Mouse (Mus musculus) forebrain, embryonic 16.5 days (tissue): ENCODE results near the gene Riok1. TPM values are rescaled to one million over a fixed set of nuclear protein-coding genes. Genes with fewer than 3 reads are reported as not detected.
A peak's percentile ranks its signal among the peaks of the same experiment; 100 is the strongest.

Experiments used
- ATAC-seq: fragments of 200-750 bp; cut with Nextera tagmentation; 2 replicates; pipeline ENCODE4 v1.8.0; 2017; ENCODE audit warnings: mild to moderate bottlenecking, moderate library complexity
- H3K27ac ChIP-seq: fragments of 300-500 bp; sonication (generic); 2 replicates; pipeline ENCODE4 v1.5.1; 2014; ENCODE audit warnings: low read length, control low read depth
- H3K27me3 ChIP-seq: fragments of 300-500 bp; sonication (generic); replicated peaks from 2 replicates; pipeline ENCODE4 v1.6.1; 2014; ENCODE audit warnings: low read length; ENCODE audit not compliant: control insufficient read depth, insufficient read depth
- H3K36me3 ChIP-seq: fragments of 300-500 bp; sonication (generic); 2 replicates; pipeline ENCODE4 v1.6.1; 2014; ENCODE audit not compliant: control insufficient read depth, insufficient read depth
- H3K4me1 ChIP-seq: fragments of 300-500 bp; sonication (generic); replicated peaks from 2 replicates; pipeline ENCODE4 v1.6.1; 2014; ENCODE audit warnings: low read length; ENCODE audit not compliant: control insufficient read depth, insufficient read depth
- H3K4me2 ChIP-seq: fragments of 300-500 bp; sonication (generic); 2 replicates; pipeline ENCODE4 v1.6.1; 2014; ENCODE audit warnings: mild to moderate bottlenecking, low read length, control low read depth
- H3K4me3 ChIP-seq: fragments of 300-500 bp; sonication (generic); replicated peaks from 2 replicates; pipeline ENCODE4 v1.5.1; 2014; ENCODE audit warnings: mild to moderate bottlenecking, low read length, control low read depth
- H3K9ac ChIP-seq: fragments of 300-500 bp; sonication (generic); replicated peaks from 2 replicates; pipeline ENCODE4 v1.6.1; 2014; ENCODE audit warnings: low read depth, low read length, control low read depth
- H3K9me3 ChIP-seq: fragments of 300-500 bp; sonication (generic); 2 replicates; pipeline ENCODE4 v1.6.1; 2016; ENCODE audit warnings: low read length; ENCODE audit not compliant: control insufficient read depth
- WGBS: fragments of 180-500 bp; shearing (Covaris S2); extraction: QIAGEN DNeasy Blood & Tissue Kit; methylation state at CpG from one replicate; pipeline ENCODE4 v1.1.7; 2014; 5-methylcytosine and 5-hydroxymethylcytosine counted together
- polyA plus RNA-seq: library from polyadenylated mRNA; unstranded; fragments of >200 nt; fragmentation: Nextera tagmentation; extraction: Ambion mirVana; gene quantifications from 2 replicates; pipeline ENCODE4 v1.2.1, GENCODE M21; 2015

Gene Riok1
- polyA plus RNA-seq, 1 experiment from 2014 or later, result 60.5 TPM

DNA sequence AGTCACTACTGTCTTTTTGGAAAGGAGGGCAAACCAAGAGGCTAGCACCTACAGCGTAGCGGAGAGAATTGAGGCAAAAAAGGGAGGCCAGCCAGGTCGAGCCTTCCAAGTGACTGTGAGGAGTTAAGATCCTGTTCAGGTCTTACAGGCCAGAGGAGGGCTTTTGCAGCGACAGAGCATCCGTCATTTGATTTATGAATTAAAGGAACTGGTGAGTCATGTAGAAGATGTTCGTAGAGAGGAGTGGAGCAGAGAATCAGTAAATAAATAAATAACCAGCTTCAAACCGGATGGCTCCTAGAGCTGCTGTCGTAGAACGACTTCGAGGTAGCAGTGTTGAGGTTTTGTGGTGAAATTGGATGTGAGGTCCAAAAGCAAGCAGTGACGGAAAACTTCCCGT is 1.0 kb downstream of the Riok1 start:
- peak overlapping the region; percentile 89 for H3K4me2 ChIP-seq
- H3K9me3 ChIP-seq, result no peaks in the 10 kb centered on the region
- H3K27ac ChIP-seq, result no peak overlapping the region
- H3K9ac ChIP-seq, result peak overlapping the region; percentile 90
- peak overlapping the region; percentile 82 for H3K4me3 ChIP-seq
- peaks cover 16% of the 10 kb centered on the region for H3K36me3 ChIP-seq
- ATAC-seq, result no peak
- no peaks in the 10 kb centered on the region for H3K27me3 ChIP-seq
- H3K4me1 ChIP-seq, result peaks cover 20% of the 10 kb centered on the region
- 58% methylated on average over 12 of the region's 12 CpGs for WGBS

DNA sequence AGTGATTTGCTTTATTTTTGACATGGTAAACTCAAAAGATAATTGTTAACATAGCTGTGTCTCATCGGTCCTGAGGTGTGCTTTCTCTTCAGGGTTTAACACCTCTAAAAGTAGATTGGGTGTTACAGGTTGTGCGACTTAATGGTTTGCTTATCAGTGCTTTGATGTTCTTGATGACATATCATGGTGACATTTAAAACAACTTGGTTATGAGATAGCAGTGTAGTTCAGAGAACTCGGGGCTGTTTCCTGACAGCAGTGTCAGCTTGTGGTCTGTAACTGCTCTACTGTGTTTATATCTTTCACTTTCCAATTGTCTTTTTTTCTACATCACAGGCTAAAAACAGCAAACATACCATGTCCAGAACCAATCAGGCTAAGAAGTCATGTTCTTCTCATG is 13.1 kb downstream of the Riok1 start:
- no peak overlapping the region for H3K9ac ChIP-seq
- no peak for ATAC-seq
- peaks cover 43% of the 10 kb centered on the region for H3K36me3 ChIP-seq
- no peak overlapping the region for H3K27ac ChIP-seq
- H3K4me1 ChIP-seq, result no peaks in the 10 kb centered on the region
- H3K4me3 ChIP-seq, result no peak overlapping the region
- no peaks in the 10 kb centered on the region for H3K9me3 ChIP-seq
- 90% methylated on average over 3 of the region's 3 CpGs for WGBS
- no peak overlapping the region for H3K4me2 ChIP-seq
- no peaks in the 10 kb centered on the region for H3K27me3 ChIP-seq

GRCm38 (mm10) chr13:38062678-38063077 is 25.9 kb downstream of the Riok1 start:
- Histone ChIP-seq H3K4me2 (no peak overlapping the region), H3K36me3 (peaks cover 21% of the 10 kb centered on the region), H3K4me3 (no peak overlapping the region), H3K27ac (no peak overlapping the region), H3K4me1 (no peaks in the 10 kb centered on the region), H3K9me3 (no peaks in the 10 kb centered on the region), H3K27me3 (no peaks in the 10 kb centered on the region), H3K9ac (no peak overlapping the region)
- ATAC-seq, result no peak
- WGBS, result 90% methylated on average over 11 of the region's 11 CpGs

- WGBS, result 72% methylated on average over 11 of the region's 11 CpGs
Measured at GRCm38 (mm10) chr13:38064854-38065663, 28.3 kb downstream of the Riok1 start.

DNA sequence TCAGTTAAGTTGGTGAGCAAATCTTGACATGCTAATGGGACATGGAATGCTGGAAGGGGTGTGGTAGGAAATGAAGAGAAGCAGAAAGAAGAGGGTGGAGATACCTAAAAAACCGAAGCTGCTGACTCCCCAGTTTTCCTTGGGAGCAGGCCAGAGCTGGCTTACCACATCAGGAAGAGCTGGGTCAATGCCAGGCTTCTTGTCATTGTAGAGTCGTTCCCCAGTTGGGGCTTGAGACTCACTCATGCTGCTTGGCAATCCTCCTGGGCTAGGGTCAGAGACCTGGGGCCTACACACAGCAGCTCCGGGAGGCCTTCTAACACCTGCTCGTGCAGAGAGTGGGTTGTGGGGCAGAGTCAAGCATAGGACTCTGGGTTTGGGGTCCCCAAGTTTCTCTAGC is 34.1 kb downstream of the Riok1 start:
- Histone ChIP-seq H3K9ac (no peak overlapping the region), H3K4me2 (no peak overlapping the region), H3K27ac (no peak overlapping the region), H3K36me3 (no peaks in the 10 kb centered on the region), H3K4me3 (no peak overlapping the region), H3K9me3 (no peaks in the 10 kb centered on the region), H3K27me3 (no peaks in the 10 kb centered on the region), H3K4me1 (no peaks in the 10 kb centered on the region)
- WGBS, result 66% methylated on average over 4 of the region's 4 CpGs
- ATAC-seq, result no peak

More at GRCm38 (mm10) chr13:38064854-38065663, 28.3 kb downstream of the Riok1 start:
- no peak overlapping the region for H3K4me2 ChIP-seq
- H3K27ac ChIP-seq, result no peak overlapping the region
- peak; percentile 55; the same call in 1 of the 2 replicates for ATAC-seq
- H3K9me3 ChIP-seq, result no peaks in the 10 kb centered on the region
- H3K4me3 ChIP-seq, result no peak overlapping the region
- no peaks in the 10 kb centered on the region for H3K27me3 ChIP-seq
- H3K36me3 ChIP-seq, result peaks cover 8% of the 10 kb centered on the region; the same call in 1 of the 2 replicates
- no peaks in the 10 kb centered on the region for H3K4me1 ChIP-seq
- no peak overlapping the region for H3K9ac ChIP-seq

DNA sequence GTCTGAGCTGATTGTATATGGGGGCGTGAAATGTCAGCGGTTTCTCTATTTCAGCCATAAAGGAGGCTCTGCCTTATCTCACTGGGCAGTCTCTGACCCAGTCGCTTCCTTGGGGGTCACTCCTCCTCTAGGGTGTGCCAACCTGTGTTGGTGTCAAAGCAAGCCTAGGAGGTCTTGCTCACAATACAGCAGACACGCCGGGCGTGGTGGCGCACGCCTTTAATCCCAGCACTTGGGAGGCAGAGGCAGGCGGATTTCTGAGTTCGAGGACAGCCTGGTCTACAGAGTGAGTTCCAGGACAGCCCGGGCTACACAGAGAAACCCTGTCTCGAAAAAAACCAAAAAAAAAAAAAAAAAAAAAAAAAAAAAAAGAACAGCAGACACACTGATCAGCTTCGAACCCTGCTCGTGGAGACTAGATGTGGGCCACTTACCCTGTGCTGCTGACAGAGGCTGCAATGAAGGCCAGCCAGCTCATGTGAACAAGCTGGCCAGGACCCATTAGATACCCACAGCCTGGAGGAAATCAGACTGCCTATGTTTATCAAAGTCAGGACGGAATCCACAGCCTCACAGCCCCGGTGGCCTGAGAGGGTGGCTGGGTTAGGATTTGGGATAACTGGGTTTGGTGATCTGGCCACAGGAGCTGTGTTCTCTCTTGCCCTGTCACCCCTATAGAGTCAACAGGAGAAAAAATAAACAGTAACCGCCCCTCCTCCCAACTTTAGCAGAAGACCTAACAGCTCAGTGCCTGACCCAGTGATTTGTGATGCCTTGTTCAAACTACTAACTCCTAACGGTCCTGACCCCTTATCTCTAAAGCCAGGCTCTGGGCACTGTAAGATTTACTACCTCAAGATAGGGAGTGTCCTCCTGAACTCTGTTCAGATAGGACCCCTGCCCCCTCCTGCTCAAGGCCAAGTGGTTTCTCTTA is 36.8 kb downstream of the Riok1 start:
- Histone ChIP-seq H3K4me2 (no peak overlapping the region), H3K9me3 (no peaks in the 10 kb centered on the region), H3K4me3 (no peak overlapping the region), H3K27me3 (no peaks in the 10 kb centered on the region), H3K4me1 (peaks cover 2% of the 10 kb centered on the region; the same call in 1 of the 2 replicates), H3K9ac (no peak overlapping the region), H3K36me3 (no peaks in the 10 kb centered on the region), H3K27ac (no peak overlapping the region)
- ATAC-seq, result no peak
- 94% methylated on average over 18 of the region's 18 CpGs for WGBS

DNA sequence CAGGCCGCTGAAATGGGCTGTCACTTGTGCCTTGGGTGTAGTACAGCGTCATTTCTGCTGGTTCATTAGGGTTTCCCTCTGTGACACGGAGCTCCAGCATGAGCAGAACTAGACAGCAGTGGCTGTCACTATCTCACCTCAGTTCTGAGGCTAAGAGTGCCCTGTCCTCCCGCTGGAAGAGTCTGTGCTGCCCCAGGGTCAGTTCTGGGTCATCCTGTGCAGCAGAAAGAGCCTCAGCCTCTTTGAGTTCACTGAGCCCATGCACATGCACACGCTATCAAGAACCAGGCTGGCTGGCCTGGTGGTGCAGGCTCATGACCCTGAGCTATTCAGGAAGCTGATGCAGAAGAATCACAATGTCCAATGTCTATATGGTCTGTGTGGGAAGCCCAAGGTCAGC is 37.6 kb downstream of the Riok1 start:
- Histone ChIP-seq H3K27ac (no peak overlapping the region), H3K4me1 (peaks cover 2% of the 10 kb centered on the region; the same call in 1 of the 2 replicates), H3K9ac (no peak overlapping the region), H3K36me3 (no peaks in the 10 kb centered on the region), H3K4me2 (no peak overlapping the region), H3K9me3 (no peaks in the 10 kb centered on the region), H3K4me3 (no peak overlapping the region), H3K27me3 (no peaks in the 10 kb centered on the region)
- 76% methylated on average over 5 of the region's 5 CpGs for WGBS
- no peak for ATAC-seq

DNA sequence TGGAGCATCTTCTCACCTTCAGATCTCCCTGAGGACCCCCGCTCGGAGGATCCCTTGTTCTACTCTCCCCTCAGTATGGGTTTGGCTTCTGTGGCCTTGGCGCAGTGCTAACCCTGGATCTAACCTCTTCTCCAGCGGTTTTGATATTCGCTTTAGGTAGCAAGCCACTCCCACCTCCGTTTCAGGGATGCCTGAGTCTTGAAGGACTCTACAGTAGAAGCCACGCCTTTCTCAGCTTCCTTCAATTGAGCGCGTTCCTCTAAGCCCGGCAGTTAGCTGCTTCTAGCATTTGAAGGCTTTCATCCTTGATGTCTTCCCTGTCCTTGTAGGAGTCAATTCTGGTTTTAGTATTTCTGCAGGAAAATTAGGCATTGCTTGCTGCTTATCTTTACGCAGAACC is 40.3 kb downstream of the Riok1 start:
- no peak overlapping the region for H3K9ac ChIP-seq
- WGBS, result 25% methylated on average over 11 of the region's 11 CpGs
- peaks cover 2% of the 10 kb centered on the region; the same call in 1 of the 2 replicates for H3K4me1 ChIP-seq
- H3K27ac ChIP-seq, result no peak overlapping the region
- H3K4me2 ChIP-seq, result no peak overlapping the region
- ATAC-seq, result no peak
- H3K27me3 ChIP-seq, result no peaks in the 10 kb centered on the region
- H3K9me3 ChIP-seq, result no peaks in the 10 kb centered on the region
- H3K36me3 ChIP-seq, result no peaks in the 10 kb centered on the region
- no peak overlapping the region for H3K4me3 ChIP-seq

GRCm38 (mm10) chr13:38078836-38079235 is 42.0 kb downstream of the Riok1 start:
- Histone ChIP-seq H3K9me3 (no peaks in the 10 kb centered on the region), H3K27me3 (no peaks in the 10 kb centered on the region), H3K4me2 (no peak overlapping the region), H3K27ac (no peak overlapping the region), H3K4me3 (no peak overlapping the region), H3K9ac (no peak overlapping the region), H3K4me1 (peaks cover 2% of the 10 kb centered on the region; the same call in 1 of the 2 replicates), H3K36me3 (no peaks in the 10 kb centered on the region)
- WGBS, result 55% methylated on average over 6 of the region's 6 CpGs
- ATAC-seq, result no peak
